Mouse (Mus musculus): ENCODE measurements around the gene Asic4. TPM values are rescaled to one million over a fixed set of nuclear protein-coding genes. Genes with fewer than 3 reads are reported as not detected.

Asic4 gene
- polyA plus RNA-seq, 1 experiment: 0.13 TPM

DNA sequence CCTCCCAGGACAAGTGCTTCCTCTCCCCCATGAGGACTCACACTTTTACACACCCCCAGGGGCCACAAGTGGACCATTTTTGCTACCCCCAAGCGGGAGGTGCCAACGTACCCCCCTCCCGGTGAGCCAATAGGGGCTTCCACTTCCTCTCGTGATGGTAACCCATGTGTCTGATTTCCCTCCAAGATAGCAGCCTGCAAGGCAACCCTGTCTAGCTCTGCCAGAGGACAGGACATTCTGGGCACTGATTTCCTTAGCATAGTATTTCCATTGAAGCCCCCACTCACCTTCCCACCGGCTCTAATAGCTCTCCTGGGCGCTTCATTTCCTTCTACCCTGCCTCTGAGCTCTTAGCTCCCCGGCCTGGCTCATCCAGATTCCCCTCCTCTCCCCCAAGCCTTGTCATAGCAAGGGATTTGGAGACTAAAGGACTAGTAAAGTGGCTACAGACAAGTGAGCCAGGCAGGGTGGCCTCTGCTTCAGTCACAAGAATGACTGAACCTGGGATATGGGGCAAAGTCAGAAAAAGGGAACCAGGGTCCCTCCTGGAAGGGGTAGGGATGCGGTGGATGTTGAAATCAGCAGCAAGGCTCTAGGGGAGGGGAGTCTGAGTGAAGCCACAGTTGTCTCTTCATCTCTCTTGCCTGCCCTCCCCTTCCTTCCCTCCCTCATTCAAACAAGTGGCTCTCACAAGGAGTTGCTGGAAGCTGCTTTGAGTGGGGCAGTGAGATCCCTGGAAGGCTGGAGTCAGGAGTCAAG lies 680 bp upstream of the Asic4 start:
- H3K36me3 ChIP-seq (replicated peaks; ENCODE audit: low read length): no peaks in the 10 kb centered on the region
- H3K27me3 ChIP-seq (replicated peaks): peaks cover 92% of the 10 kb centered on the region
- peak overlapping the region; percentile 87 for H3K4me3 ChIP-seq (replicated peaks)
- no peaks in the 10 kb centered on the region for H3K9me3 ChIP-seq
- H3K4me1 ChIP-seq: peaks cover 87% of the 10 kb centered on the region
- TF ChIP-seq FLI1 (IDR thresholded peaks at IDR 0.05; ENCODE audit: low read length) (no peak), GATA1 (IDR thresholded peaks at IDR 0.05; ENCODE audit: borderline replicate concordance, low read length) (no peak)

DNA sequence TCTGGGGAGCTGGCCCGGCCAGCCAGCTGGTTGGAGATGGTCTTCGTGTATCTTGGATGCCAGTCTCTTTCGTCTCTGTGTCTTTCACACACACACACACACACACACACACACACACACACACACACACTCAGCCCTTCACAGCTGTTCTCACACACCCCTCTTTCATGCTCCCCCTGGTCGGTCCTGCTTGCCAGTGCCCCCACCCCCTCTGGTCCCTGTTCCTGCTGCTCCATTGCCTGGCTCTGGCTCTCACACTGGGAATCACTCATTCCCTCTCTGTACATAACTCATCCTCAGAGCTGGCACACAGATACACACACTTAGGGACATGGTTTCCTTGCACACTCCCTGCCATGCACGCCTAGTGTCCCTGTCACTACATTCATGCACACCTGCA lies 1.7 kb downstream of the Asic4 start:
- Histone ChIP-seq H3K9me3 (no peaks in the 10 kb centered on the region), H3K4me3 (replicated peaks) (no peak overlapping the region), H3K27me3 (replicated peaks) (peaks cover 98% of the 10 kb centered on the region), H3K4me1 (peaks cover 75% of the 10 kb centered on the region), H3K36me3 (replicated peaks; ENCODE audit: low read length) (no peaks in the 10 kb centered on the region)
- no peak for TF ChIP-seq GATA1 (IDR thresholded peaks at IDR 0.05; ENCODE audit: borderline replicate concordance, low read length)
- no peak for TF ChIP-seq FLI1 (IDR thresholded peaks at IDR 0.05; ENCODE audit: low read length)

DNA sequence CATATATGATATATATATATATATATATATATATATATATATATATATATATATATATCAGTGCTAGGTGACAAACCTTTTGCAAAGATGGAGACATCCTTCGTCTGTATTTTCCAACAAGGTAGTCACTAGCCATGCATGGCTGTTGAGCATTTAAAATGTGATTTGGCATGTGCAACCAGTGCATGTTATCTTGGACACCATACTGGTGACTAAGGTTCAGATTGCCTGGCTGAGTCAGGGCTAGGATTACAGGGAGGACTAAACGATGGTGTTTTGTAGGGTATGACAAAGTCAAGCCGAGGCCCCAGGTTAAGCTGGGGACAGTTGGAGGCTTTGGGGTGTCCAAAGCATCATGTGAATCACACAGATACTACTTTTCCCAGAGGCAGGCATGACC lies 5.2 kb downstream of the Asic4 start:
- TF ChIP-seq GATA1 (IDR thresholded peaks at IDR 0.05; ENCODE audit: borderline replicate concordance, low read length) (no peak), FLI1 (IDR thresholded peaks at IDR 0.05; ENCODE audit: low read length) (no peak)
- Histone ChIP-seq H3K4me1 (peaks cover 68% of the 10 kb centered on the region), H3K36me3 (replicated peaks; ENCODE audit: low read length) (no peaks in the 10 kb centered on the region), H3K27me3 (replicated peaks) (peaks cover 98% of the 10 kb centered on the region), H3K9me3 (no peaks in the 10 kb centered on the region), H3K4me3 (replicated peaks) (no peak overlapping the region)

GRCm38 (mm10) chr1:75455948-75456347 lies 5.7 kb downstream of the Asic4 start:
- Histone ChIP-seq H3K9me3 (no peaks in the 10 kb centered on the region), H3K4me3 (replicated peaks) (no peak overlapping the region), H3K36me3 (replicated peaks; ENCODE audit: low read length) (no peaks in the 10 kb centered on the region), H3K27me3 (replicated peaks) (peaks cover 94% of the 10 kb centered on the region), H3K4me1 (peaks cover 63% of the 10 kb centered on the region)
- TF ChIP-seq FLI1 (IDR thresholded peaks at IDR 0.05; ENCODE audit: low read length) (no peak), GATA1 (IDR thresholded peaks at IDR 0.05; ENCODE audit: borderline replicate concordance, low read length) (no peak)

GRCm38 (mm10) chr1:75456746-75457564 lies 6.7 kb downstream of the Asic4 start:
- Histone ChIP-seq H3K9me3 (peaks cover 4% of the 10 kb centered on the region; the same call in 1 of the 2 replicates), H3K27me3 (replicated peaks) (peaks cover 88% of the 10 kb centered on the region), H3K4me3 (replicated peaks) (no peak overlapping the region), H3K4me1 (peaks cover 59% of the 10 kb centered on the region), H3K36me3 (replicated peaks; ENCODE audit: low read length) (no peaks in the 10 kb centered on the region)
- TF ChIP-seq GATA1 (IDR thresholded peaks at IDR 0.05; ENCODE audit: borderline replicate concordance, low read length) (no peak), FLI1 (IDR thresholded peaks at IDR 0.05; ENCODE audit: low read length) (no peak)

DNA sequence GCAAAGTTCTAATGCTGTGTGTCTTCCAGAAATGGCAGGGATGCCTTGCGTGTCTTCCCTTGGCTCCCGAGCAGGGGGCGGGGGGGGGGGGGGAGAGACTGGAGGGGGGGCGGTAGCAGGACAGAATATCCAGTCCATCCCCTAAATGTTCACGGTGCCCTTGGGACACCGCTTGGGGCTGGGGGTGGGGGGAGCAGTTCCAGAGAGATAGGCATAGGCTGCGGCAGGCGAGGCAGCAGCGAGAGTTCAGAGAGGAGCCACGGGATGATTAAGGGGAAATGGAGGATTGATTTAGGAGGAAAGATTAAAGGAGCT lies 7.4 kb downstream of the Asic4 start:
- peaks cover 58% of the 10 kb centered on the region for H3K4me1 ChIP-seq
- H3K4me3 ChIP-seq (replicated peaks): peak overlapping the region; percentile 83
- TF ChIP-seq GATA1 (IDR thresholded peaks at IDR 0.05; ENCODE audit: borderline replicate concordance, low read length) (no peak), FLI1 (IDR thresholded peaks at IDR 0.05; ENCODE audit: low read length) (no peak)
- H3K36me3 ChIP-seq (replicated peaks; ENCODE audit: low read length): no peaks in the 10 kb centered on the region
- H3K9me3 ChIP-seq: peaks cover 4% of the 10 kb centered on the region; the same call in 1 of the 2 replicates
- peaks cover 85% of the 10 kb centered on the region for H3K27me3 ChIP-seq (replicated peaks)

- Histone ChIP-seq H3K9me3 (peaks cover 4% of the 10 kb centered on the region; the same call in 1 of the 2 replicates), H3K27me3 (replicated peaks) (peaks cover 84% of the 10 kb centered on the region), H3K4me3 (replicated peaks) (peak overlapping the region; percentile 83), H3K4me1 (peaks cover 57% of the 10 kb centered on the region), H3K36me3 (replicated peaks; ENCODE audit: low read length) (no peaks in the 10 kb centered on the region)
- TF ChIP-seq FLI1 (IDR thresholded peaks at IDR 0.05; ENCODE audit: low read length): no peak
- TF ChIP-seq GATA1 (IDR thresholded peaks at IDR 0.05; ENCODE audit: borderline replicate concordance, low read length): no peak
These were observed 8.0 kb downstream of the Asic4 start for GRCm38 (mm10) chr1:75458025-75458788.

GRCm38 (mm10) chr1:75458789-75459684 lies 8.8 kb downstream of the Asic4 start:
- Histone ChIP-seq H3K9me3 (peaks cover 4% of the 10 kb centered on the region; the same call in 1 of the 2 replicates), H3K36me3 (replicated peaks; ENCODE audit: low read length) (no peaks in the 10 kb centered on the region), H3K4me3 (replicated peaks) (peak overlapping the region; percentile 83), H3K4me1 (peaks cover 62% of the 10 kb centered on the region), H3K27me3 (replicated peaks) (peaks cover 84% of the 10 kb centered on the region)
- TF ChIP-seq GATA1 (IDR thresholded peaks at IDR 0.05; ENCODE audit: borderline replicate concordance, low read length) (no peak), FLI1 (IDR thresholded peaks at IDR 0.05; ENCODE audit: low read length) (no peak)

DNA sequence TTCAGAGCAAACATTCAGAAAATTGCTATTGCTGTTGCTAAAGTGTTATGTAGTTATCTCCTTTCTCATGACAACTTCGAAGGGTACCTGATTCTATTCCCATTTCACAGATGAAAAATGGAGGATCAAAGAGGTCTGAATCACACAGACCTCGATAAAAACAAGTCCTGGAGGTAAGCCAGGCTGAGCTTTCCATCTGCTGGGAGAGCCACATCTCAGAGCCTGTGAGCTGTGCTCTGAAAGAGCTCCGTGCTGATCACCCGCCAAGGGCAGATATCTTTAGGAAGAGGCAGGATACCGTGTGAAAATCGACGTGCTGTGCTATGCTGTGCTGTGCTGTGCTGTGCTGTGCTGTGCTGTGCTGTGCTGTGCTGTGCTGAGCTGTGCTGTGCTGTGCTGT lies 10.1 kb downstream of the Asic4 start:
- Histone ChIP-seq H3K4me3 (replicated peaks) (no peak overlapping the region), H3K36me3 (replicated peaks; ENCODE audit: low read length) (no peaks in the 10 kb centered on the region), H3K4me1 (peaks cover 67% of the 10 kb centered on the region), H3K27me3 (replicated peaks) (peaks cover 85% of the 10 kb centered on the region), H3K9me3 (peaks cover 4% of the 10 kb centered on the region; the same call in 1 of the 2 replicates)
- TF ChIP-seq FLI1 (IDR thresholded peaks at IDR 0.05; ENCODE audit: low read length): no peak
- no peak for TF ChIP-seq GATA1 (IDR thresholded peaks at IDR 0.05; ENCODE audit: borderline replicate concordance, low read length)

Measured in megakaryocyte, embryonic 14.5 days (primary cell).